Mouse (Mus musculus) 416B (cell line): ENCODE data around the gene Fmnl2.

Source experiments
- DNase-seq: peaks from one replicate; pipeline ENCODE4 v3.0.0; 2011; ENCODE audit warnings: low read depth

The Fmnl2 gene

DNA sequence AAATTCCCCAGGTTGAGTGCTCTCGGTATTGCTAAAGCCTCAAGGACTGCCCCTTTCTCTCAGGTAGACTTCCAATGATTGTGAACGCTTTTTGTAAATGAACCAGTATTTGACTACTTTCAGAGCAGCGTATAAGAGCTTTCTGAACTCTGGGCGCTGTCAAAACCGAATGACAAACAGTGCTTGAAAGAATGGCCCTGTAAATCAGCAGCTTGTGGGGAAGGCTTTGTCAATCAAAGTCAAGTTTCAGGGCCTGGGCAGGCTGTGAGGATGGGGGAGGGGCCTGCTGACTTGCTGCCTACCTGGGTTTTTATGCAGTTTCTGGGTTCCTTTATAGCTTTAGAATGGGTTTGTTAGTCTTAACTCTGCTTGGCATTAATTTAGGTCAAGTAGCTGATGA is 56.1 kb downstream of the Fmnl2 start:
- DNase-seq, result no peak

GRCm38 (mm10) chr2:52915536-52915935 is 57.9 kb downstream of the Fmnl2 start:
- no peak for DNase-seq

- DNase-seq, result peak; percentile 91
These were observed 60.4 kb downstream of the Fmnl2 start for GRCm38 (mm10) chr2:52918094-52918493.

DNA sequence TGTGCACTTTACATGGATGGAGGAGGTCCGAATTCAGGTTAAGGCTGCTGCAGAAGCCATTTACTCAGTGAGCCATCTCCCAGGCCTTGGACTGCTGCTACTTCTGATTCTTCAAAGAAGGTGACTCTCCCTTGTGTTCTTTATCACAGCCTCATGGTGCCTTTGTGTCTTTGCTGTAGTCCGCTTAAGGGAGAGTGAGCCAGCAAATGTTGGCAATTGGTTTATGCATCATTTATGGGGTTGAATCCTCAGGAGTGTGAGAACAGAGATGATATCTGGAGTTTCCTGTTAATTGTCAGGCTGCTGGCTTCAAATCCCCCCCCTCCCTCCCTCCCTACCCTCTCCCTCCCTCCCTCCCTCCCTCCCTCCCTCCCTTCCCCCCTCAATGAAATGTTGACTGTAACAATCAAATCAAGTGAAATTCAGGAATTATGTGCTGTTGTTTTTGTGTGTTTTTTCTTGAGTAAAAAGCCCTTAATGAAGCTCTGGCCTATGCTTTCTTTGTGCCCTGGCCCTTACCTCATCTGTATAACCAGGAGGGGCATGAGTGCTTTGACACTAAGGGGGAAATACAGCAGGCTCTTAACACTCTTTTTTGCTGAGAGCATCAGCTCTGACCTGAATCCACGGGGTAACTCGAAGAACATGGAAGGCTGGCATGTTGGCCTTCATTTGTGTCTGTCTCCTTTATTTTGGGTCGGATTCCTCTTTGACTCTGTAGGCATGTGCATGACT is 63.2 kb downstream of the Fmnl2 start:
- peak; percentile 30 for DNase-seq

DNA sequence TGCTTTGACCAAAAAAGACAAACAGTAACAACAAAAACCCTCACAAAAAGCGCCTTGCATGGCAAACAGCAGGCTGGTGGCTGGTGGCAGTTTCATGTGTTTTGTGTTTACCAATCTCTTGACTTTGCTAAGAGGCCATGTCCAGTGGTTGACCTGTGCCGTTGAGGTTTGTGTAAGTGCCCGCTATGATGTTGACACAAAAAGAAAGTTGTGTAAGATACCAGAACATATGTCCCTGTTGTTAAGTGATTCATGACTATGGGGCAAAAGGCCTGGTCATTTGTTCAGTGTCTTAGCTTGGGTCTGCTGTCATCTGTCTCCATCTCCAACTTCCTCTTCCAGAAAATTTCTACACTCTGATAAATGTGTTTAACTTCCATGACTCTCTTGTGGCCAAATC is 67.4 kb downstream of the Fmnl2 start:
- DNase-seq, result peak; percentile 85

DNA sequence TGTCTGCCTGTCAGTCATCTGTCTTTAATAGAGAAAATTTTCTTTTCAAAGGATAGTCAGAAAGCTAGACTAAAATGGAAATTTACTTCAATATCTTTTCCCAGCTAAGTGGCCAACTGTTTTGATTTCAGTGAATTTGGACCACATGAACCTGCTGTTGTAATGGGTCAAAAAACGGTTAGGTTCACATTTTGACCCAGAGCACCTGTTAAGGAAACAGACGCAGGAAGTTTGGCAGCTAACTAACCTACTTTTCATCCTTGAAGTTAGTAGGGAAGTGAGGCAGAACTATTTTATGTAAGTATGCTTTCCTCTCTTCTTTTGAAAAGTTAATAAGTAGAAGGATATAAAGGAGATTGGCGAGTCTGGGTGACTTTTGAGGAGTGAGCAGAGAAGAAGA is 69.7 kb downstream of the Fmnl2 start:
- no peak for DNase-seq

- no peak for DNase-seq
These were observed 70.2 kb downstream of the Fmnl2 start for GRCm38 (mm10) chr2:52927858-52928301.

DNA sequence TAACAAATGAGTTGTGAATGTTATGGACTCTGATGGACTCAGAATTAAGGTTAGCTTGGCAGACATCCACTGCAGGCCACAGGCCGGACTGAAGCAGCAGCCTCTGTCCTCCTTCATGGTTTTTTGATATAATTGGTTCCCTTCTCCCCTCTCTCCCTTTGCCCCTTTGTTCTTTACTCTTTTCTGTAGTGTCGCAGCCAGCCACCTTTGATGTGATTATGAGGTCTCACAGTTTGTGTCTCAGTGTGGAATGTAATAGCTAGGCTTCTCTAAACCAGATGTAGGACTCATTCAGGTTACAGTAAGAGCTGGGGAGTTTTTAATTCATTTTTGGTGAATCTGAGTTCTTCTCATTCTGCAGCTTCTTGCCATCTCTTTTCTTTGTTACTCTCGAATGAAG is 70.7 kb downstream of the Fmnl2 start:
- DNase-seq, result no peak

DNA sequence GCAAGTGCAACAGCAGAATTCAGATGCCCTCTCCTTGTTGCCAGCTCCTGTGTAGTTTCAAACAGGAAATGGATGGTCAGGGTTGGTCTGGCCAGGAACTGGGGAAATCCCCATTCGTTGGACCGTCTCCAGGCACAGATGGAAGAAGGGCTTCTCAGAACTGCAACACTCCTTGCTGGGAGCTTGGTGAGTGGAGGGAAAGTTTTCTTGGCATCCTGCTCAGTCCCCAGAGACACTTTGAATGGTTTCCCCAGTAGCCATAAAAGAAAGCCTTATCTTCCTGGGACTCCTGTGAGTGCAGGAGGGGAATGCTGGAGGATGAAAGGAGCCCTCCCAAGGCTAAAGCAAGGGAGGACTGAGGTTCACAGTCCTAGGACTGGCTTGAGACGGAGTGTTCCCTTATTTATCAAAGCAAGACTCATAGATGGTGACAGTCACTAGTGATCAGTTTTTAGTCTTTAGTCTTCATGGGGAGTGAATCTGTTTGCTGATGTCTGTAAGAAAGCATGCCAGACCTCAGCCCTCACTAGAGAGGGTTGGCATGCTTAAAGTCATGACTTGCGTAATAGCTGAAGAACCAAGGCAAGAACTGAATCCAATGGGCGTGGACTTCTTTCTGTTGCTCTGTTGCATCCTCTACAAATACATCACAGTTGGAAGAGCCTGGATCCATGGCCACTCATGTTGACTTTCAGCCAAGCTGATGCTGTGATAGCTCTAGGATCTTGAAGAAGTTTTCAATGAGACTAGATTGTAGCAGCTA is 72.6 kb downstream of the Fmnl2 start:
- peak; percentile 58 for DNase-seq

DNA sequence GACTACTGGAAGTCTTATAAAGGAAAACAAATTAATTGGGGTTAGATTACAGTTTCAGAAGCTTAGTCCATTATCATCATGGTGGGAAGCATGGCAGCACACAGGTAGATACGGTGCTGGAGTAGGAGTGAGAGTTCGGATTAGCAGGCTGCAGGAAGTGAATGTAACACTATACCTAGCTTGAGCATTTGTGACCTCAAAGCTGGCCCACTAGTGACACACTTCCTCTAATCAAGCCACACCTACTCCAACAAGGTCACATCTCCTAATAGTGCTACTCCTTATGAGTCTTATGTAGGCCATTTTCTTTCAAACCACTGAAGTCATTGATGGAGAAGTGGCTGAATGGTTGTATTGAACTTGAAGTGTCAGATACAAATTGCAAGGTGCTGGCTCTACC is 73.7 kb downstream of the Fmnl2 start:
- DNase-seq, result peak; percentile 51

- DNase-seq, result no peak
These were observed 78.2 kb downstream of the Fmnl2 start for GRCm38 (mm10) chr2:52935906-52936305.

DNA sequence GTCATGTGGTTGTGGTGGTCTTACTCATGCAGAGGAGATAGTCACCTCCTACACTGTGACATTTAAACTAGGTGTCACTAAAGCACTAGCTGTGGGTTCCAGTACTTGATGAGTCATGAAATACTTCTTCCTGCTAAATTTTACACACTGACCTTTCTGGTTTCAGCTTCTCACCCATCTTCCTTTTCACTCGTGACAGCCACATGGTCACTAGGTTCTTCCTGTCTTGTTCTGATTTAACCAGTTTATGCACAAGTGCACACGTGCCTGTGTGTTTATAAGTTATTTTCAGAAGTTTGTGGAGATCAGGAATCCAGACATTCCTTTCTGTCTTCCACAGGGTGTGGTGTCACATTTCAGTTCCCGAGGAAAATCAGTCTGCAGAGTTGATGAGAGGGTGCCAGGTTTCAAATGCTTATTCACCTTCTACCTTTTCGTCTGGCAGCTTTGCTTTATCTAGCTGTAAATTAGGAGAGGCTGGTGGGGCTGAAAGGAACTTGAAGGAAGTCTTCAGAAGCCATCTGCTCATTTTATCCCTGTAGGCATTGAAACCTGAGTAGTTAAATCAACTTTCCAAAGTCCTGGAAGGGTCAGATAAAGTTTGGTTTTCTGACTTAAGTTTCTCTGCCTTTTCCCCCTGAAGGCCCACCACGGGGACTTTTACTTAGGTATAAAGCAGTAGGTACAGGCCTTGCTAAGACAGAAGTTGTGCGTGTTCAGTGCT is 80.9 kb downstream of the Fmnl2 start:
- peak; percentile 84 for DNase-seq

- DNase-seq, result peak; percentile 81
These were observed 86.2 kb downstream of the Fmnl2 start for GRCm38 (mm10) chr2:52943644-52944423.

DNA sequence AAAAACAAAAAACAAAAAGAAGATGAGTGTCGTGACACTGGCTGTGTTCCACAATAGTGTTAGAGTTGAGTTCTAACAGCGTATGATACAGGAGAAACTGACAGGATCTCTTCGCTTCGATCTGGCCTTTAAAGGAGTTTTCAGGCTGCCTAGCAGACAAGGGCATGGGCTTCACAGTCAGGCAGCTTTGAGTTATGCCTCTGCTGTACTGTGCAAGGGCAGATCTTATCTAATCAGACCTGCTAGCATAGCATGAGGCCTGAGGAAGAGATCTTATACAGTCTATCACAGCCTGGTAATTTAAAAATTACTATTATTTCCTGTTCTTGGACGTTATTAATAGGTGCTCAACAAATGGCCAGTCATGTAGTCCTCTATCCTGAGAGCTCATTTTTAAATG is 86.9 kb downstream of the Fmnl2 start:
- DNase-seq, result peak; percentile 51

DNA sequence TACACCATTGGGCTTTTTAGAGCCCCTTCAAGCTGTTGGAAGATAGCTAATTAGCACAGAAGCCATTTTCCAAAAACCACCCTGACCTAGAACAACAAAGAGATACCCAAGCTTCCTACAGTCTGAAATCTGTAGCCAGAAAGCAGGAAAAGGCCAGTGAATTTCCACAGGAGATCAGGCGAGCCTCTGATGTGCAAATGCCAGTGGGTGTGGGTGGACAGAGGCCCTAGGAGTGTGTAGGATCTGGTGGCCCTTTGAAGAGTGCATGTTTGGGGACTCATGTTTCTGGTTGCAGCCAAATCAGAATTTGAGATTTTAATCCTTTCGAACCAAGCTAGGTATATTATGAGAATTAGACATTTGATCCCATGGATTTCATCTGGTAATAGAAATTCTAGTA is 88.4 kb downstream of the Fmnl2 start:
- no peak for DNase-seq

GRCm38 (mm10) chr2:52946524-52947186 is 89.0 kb downstream of the Fmnl2 start:
- no peak for DNase-seq

DNA sequence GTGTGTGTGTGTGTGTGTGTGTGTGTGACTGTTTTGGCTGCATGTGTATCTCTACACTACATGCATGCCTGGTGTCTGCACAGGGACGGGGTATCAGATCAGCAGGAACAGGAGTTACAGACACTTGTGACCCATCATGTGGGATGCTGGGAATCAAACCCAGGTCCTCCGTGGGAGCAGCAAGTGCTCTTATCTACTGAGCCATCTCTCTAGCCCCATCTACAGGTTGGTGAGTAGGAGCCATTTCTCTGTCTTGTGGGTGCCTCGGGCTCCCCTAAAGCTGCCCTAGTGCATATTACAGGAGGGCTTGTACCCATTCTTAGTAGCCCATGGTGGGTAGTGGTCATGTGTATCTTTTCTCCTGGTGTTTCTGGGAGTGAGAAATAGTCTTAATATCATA is 90.7 kb downstream of the Fmnl2 start:
- peak; percentile 15 for DNase-seq

GRCm38 (mm10) chr2:52949556-52949955 is 91.9 kb downstream of the Fmnl2 start:
- DNase-seq, result no peak

DNA sequence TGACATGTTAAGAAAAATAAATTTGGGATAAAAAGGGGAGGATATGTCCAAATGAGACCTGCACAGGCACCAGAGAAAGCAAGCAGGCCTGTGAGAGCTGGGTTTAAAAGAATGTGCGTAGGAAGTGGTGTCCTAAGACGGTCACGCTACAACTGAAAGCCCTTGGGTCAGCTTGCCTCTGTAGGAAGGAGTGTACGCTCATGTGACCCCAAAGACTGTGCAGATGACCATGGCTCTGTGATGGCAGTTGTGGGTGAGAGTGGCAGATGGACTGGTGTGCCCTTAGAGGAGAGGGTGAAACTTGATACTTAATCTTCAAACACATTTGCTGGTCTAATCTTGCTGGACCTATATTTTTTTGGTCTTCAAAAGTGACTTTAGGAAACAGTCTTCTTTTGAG is 92.6 kb downstream of the Fmnl2 start:
- no peak for DNase-seq

- DNase-seq, result peak; percentile 68
These were observed 94.6 kb downstream of the Fmnl2 start for GRCm38 (mm10) chr2:52952202-52952730.

DNA sequence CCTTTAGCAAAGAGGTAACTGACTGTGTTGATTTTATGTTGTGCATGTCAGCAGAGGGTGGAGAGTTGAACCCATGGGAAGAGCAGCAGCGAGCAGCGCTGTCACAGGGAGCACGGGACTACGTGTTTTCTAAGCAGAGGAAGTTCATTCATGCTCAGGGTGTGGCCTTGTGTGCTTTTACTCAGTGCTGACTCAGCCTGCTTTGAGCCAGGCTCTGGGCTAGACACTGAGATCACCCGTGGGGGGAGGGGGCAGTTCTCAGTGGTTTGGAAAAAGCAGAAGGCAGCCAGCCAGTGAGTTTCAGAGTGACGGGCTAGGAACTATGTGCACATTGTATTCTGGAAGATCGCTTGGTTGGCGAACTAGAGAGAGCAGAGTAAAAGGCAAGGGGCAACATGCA is 97.4 kb downstream of the Fmnl2 start:
- DNase-seq, result peak; percentile 81
